Mouse (Mus musculus) layer of hippocampus, adult 8-10 months (tissue): Measurements from ENCODE around the gene Syngr1. TPM values are rescaled to one million over a fixed set of nuclear protein-coding genes. Genes with fewer than 3 reads are reported as not detected.
"Not testable (repeated sequence)": the region's sequence is repeated elsewhere in the genome, so short reads cannot be mapped to it uniquely, and the experiment has no call there.

Source experiments
- DNase-seq, 2 experiments: peaks; one replicate each; pipeline ENCODE4 v3.0.0; 2022; ENCODE audit warnings: low spot score in 2 of 2
- total RNA-seq, 4 experiments: library from RNA; stranded (reverse); gene quantifications; 2 replicates each; pipeline ENCODE4 v1.2.4; 2022

Syngr1 gene
- total RNA-seq, 4 experiments from 2014 or later, result 383 to 406 (median 399) TPM

GRCm38 (mm10) chr15:80115866-80116794, 25.0 kb downstream of the Syngr1 start:
- DNase-seq, result no peak

- DNase-seq, result no peak
Observed at GRCm38 (mm10) chr15:80117154-80117553, 26.0 kb downstream of the Syngr1 start.

GRCm38 (mm10) chr15:80119076-80119475, 27.9 kb downstream of the Syngr1 start:
- no peak for DNase-seq

GRCm38 (mm10) chr15:80121721-80122325, 30.7 kb downstream of the Syngr1 start:
- DNase-seq, result no peak

GRCm38 (mm10) chr15:80122431-80122830, 31.3 kb downstream of the Syngr1 start:
- not testable (repeated sequence) for DNase-seq

- DNase-seq, result no peak
Observed at GRCm38 (mm10) chr15:80124651-80125050, 33.5 kb downstream of the Syngr1 start.

GRCm38 (mm10) chr15:80127191-80127590, 36.1 kb downstream of the Syngr1 start:
- DNase-seq, result no peak

- no peak for DNase-seq
Observed at GRCm38 (mm10) chr15:80129982-80130381, 38.8 kb downstream of the Syngr1 start.

- DNase-seq, result no peak
Observed at GRCm38 (mm10) chr15:80130689-80131088, 39.6 kb downstream of the Syngr1 start.

- DNase-seq, result no peak
Observed at GRCm38 (mm10) chr15:80131421-80131820, 40.3 kb downstream of the Syngr1 start.

- DNase-seq, result no peak
Observed at GRCm38 (mm10) chr15:80132452-80132851, 41.3 kb downstream of the Syngr1 start.

- peak; percentile 82 to 90 for DNase-seq
Observed at GRCm38 (mm10) chr15:80132993-80133586, 42.0 kb downstream of the Syngr1 start, which contains the start of gene Tab1. Gene Tab1, plus strand, starts transcription at chr15:80133127.

- DNase-seq, result no peak
Observed at GRCm38 (mm10) chr15:80133682-80134449, 42.7 kb downstream of the Syngr1 start.

- no peak for DNase-seq
Observed at GRCm38 (mm10) chr15:80134450-80134847, 43.3 kb downstream of the Syngr1 start.

GRCm38 (mm10) chr15:80135499-80135898, 44.4 kb downstream of the Syngr1 start:
- DNase-seq, result no peak

- DNase-seq, result no peak
Observed at GRCm38 (mm10) chr15:80136645-80137044, 45.5 kb downstream of the Syngr1 start.

GRCm38 (mm10) chr15:80137945-80138791, 47.0 kb downstream of the Syngr1 start:
- DNase-seq, result peak; percentile 57 to 65

- no peak for DNase-seq
Observed at GRCm38 (mm10) chr15:80140302-80140701, 49.2 kb downstream of the Syngr1 start.

- no peak for DNase-seq
Observed at GRCm38 (mm10) chr15:80140878-80141277, 49.7 kb downstream of the Syngr1 start.

- DNase-seq, result no peak
Observed at GRCm38 (mm10) chr15:80142130-80142529, 51.0 kb downstream of the Syngr1 start.
